Mouse (Mus musculus) CD4-positive, CD25-positive, alpha-beta regulatory T cell, adult 9 weeks (primary cell): ENCODE measurements around the gene C9orf72. TPM values are rescaled to one million over a fixed set of nuclear protein-coding genes. Genes with fewer than 3 reads are reported as not detected.

Experiments
- polyA plus RNA-seq: library from polyadenylated mRNA; unstranded; fragments of 100-300 nt; shearing (Covaris generic); gene quantifications from one replicate; pipeline ENCODE4 v1.2.1, GENCODE M21; 2017

C9orf72 gene
- polyA plus RNA-seq: 12.1 TPM

DNA sequence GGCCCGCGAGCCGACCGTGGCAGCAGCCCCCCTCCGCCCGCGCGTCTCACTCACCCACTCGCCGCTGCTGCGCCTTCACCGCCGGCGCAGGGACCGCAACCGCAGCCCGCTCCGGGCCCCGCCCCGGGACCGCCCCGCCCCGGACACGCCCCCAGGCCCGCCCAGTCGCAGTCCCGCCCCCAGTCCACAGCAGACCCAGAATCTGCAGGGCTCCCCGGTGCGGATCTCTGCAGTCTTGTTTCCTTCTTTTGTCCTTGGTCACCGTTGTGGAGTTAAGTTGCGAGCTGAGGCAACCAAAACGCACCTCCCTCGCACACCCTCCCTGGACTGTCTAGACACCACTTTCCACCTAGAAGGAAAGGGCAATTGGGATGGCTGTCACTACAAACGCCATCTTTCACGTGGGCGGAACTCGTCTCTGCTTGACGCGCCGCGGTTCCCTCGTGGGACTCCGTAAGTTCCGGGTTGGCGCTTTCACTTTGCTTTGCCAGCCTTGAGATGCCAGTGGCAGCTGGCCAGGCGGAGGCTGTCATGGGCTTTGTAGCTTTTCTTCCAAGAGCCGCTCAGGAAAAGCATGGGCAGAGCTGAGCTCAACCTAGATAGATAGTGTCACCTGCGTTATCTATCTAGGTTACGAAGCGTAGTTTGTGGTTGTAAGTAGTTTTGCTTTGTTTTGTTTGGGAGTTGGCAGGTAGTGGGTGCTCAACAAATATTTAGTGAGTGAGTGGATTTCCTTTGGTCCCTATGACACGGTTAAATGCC lies at the start of gene C9orf72:
Gene C9orf72 (minus strand): TSS at position 442 of the 762 bp plus-strand sequence.

DNA sequence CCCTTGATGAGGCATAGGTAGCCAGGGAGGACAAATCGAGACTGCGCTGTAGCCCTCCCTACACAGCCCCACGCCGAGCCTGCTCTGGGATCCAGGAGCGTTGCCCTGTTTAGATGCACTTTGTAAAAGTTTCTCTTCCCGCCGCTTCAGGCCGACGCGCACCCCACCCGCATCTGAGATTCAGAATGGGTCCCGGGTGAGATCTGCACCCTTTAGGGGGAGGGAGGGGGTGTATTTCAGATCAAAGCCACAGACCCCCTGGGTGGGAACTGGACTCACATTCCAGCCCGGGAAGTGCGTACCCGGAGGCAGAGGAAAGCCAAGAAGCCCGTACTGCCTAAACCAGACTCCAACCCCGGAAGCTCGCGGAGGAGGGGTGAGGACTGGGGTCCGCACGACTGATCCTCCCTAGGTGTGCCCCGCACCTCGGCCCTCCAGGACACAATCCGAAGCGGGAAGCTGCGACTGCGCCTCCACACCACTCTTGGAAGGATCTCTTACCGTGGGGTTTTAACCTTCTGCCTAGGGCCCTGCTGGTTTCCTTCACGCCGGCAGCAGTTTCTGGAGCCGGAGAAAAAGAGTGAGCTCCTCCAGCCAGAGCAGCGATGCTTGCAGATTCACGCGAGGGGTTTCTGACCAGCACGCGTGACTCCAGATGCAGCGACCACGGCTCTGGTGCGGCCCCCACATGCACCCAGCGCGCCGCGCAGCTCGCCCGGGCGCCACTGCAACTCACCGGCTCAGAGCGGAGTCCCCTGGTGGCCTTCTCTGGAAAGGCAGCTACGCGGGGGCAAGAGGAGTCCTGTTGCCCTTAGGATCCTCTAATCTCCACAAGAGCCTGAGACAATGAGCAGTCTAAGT lies 69.0 kb downstream of the C9orf72 start, which contains the start of gene Mob3b:
Gene Mob3b (minus strand): TSS at position 734 of the 861 bp plus-strand sequence.

DNA sequence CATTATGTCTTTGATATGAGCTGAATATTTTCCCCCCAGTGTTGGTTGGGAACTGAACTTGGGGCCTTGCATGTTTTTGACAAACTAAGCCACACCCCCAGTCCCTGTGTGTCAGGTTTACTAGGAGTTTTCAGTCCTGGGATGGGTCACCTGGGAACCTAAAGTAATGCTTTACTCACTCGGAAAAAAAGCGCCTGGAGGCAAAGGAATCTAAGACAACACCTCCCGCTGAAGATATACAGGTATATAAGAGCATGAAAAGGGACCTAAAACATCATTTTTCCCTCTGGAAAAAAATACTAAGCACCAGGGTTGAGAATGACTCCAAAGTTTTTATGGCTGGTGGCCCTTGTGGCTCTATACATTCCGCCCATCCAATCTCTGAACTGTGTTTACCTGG lies 74.2 kb downstream of the C9orf72 start, which contains the start of gene Ifnk:
Gene Ifnk (plus strand): TSS at position 301 of the 400 bp plus-strand sequence.

Other genes with a start within 250 kb of the C9orf72 start
- gene Ifnk, start 74.1 kb downstream of the C9orf72 start, polyA plus RNA-seq: not detected
- gene Mob3b, start 68.7 kb downstream of the C9orf72 start, polyA plus RNA-seq: 8.4 TPM